Mouse (Mus musculus): ENCODE results near the gene Lmna. TPM values are rescaled to one million over a fixed set of nuclear protein-coding genes. Genes with fewer than 3 reads are reported as not detected.

The Lmna gene
- total RNA-seq, 4 experiments from 2014 or later = 38.0 to 45.6 (median 40.2) TPM

GRCm38 (mm10) chr3:88449395-88450023 is 60.2 kb downstream of the Lmna start:
- no peak for DNase-seq (ENCODE audit: low spot score in 2 of 2)

- DNase-seq (ENCODE audit: low spot score in 2 of 2) = no peak
These were observed 61.3 kb downstream of the Lmna start for GRCm38 (mm10) chr3:88448443-88448842.

- no peak for DNase-seq (ENCODE audit: low spot score in 2 of 2)
These were observed 62.0 kb downstream of the Lmna start for GRCm38 (mm10) chr3:88447676-88448183.

GRCm38 (mm10) chr3:88446471-88447123 is 63.2 kb downstream of the Lmna start:
- no peak for DNase-seq (ENCODE audit: low spot score in 2 of 2)

- no peak for DNase-seq (ENCODE audit: low spot score in 2 of 2)
These were observed 66.9 kb downstream of the Lmna start for GRCm38 (mm10) chr3:88442888-88443287.

- DNase-seq (ENCODE audit: low spot score in 2 of 2) = no peak
These were observed 67.3 kb downstream of the Lmna start for GRCm38 (mm10) chr3:88442488-88442887.

GRCm38 (mm10) chr3:88440500-88441381 is 69.0 kb downstream of the Lmna start:
- DNase-seq (ENCODE audit: low spot score in 2 of 2) = no peak

GRCm38 (mm10) chr3:88439582-88439981 is 70.2 kb downstream of the Lmna start:
- DNase-seq (ENCODE audit: low spot score in 2 of 2) = no peak

GRCm38 (mm10) chr3:88437454-88437853 is 72.3 kb downstream of the Lmna start:
- no peak for DNase-seq (ENCODE audit: low spot score in 2 of 2)

GRCm38 (mm10) chr3:88436395-88437201 is 73.2 kb downstream of the Lmna start:
- DNase-seq (ENCODE audit: low spot score in 2 of 2) = peak in 1 of 2 experiments; percentile 42

- peak; percentile 78 to 79 for DNase-seq (ENCODE audit: low spot score in 2 of 2)
These were observed 74.2 kb downstream of the Lmna start for GRCm38 (mm10) chr3:88435515-88435914.

Small RNA genes lying within 50 kb of the gene (microRNA-seq; reads per million reads assigned to microRNA genes)
- gene Mir1905 (0 reads per million in 2 experiments), gene Mir7011 (0.32 to 1.0 reads per million in 2 experiments)

Other genes with a start within 250 kb of the Lmna start
- under 1 TPM in 2 of 4 experiments, not detected in 2; 0.45 to 0.54 TPM for gene Gm38392, start 222.7 kb downstream of the Lmna start, total RNA-seq (2022)
- 1 to 10 TPM; 4.0 to 7.0 (median 4.4) TPM for gene Tsacc, start 213.0 kb downstream of the Lmna start, total RNA-seq (2022)
- gene Cct3, start 212.8 kb downstream of the Lmna start, total RNA-seq (2022) = 100 to 1,000 TPM; 172 to 207 (median 187) TPM
- 100 to 1,000 TPM in 2 of 4 experiments, 10 to 100 TPM in 2; 92.1 to 138 (median 99.4) TPM for gene Glmp, start 184.9 kb downstream of the Lmna start, total RNA-seq (2022)
- 1 to 10 TPM; 1.3 to 2.7 (median 1.7) TPM for gene Tmem79, start 173.8 kb downstream of the Lmna start, total RNA-seq (2022)
- gene Smg5, start 173.7 kb downstream of the Lmna start, total RNA-seq (2022) = 10 to 100 TPM; 68.5 to 94.9 (median 74.2) TPM
- gene Paqr6, start 145.4 kb downstream of the Lmna start, total RNA-seq (2022) = 10 to 100 TPM; 16.8 to 25.2 (median 19.3) TPM
- 1 to 10 TPM; 1.0 to 2.5 (median 2.0) TPM for gene Bglap3, start 137.2 kb downstream of the Lmna start, total RNA-seq (2022)
- 1 to 10 TPM in 2 of 4 experiments, not detected in 2; 1.6 to 2.8 TPM for gene Bglap2, start 131.3 kb downstream of the Lmna start, total RNA-seq (2022)
- gene Bglap, start 125.5 kb downstream of the Lmna start, total RNA-seq (2022) = 1 to 10 TPM in 1 of 4 experiments, not detected in 3; 1.3 TPM
- 1 to 10 TPM; 5.5 to 8.3 (median 6.0) TPM for gene Pmf1, start 99.6 kb downstream of the Lmna start, total RNA-seq (2022)
- 10 to 100 TPM; 66.0 to 72.8 (median 68.6) TPM for gene Slc25a44, start 84.8 kb downstream of the Lmna start, total RNA-seq (2022)
- 10 to 100 TPM; 43.0 to 52.1 (median 50.8) TPM for gene Sema4a, start 48.8 kb downstream of the Lmna start, total RNA-seq (2022)
- gene Mex3a, start 22.4 kb upstream of the Lmna start, total RNA-seq (2022) = 1 to 10 TPM; 2.4 to 2.8 (median 2.6) TPM
- gene Rab25, start 38.3 kb upstream of the Lmna start, total RNA-seq (2022) = 1 to 10 TPM in 1 of 4 experiments, not detected in 3; 1.5 TPM
- gene Lamtor2, start 43.1 kb upstream of the Lmna start, total RNA-seq (2022) = 100 to 1,000 TPM in 3 of 4 experiments, 10 to 100 TPM in 1; 89.2 to 111 (median 106) TPM
- 100 to 1,000 TPM in 2 of 4 experiments, 10 to 100 TPM in 2; 96.1 to 118 (median 107) TPM for gene Ubqln4, start 43.8 kb upstream of the Lmna start, total RNA-seq (2022)
- 10 to 100 TPM; 86.4 to 96.0 (median 90.1) TPM for gene Ssr2, start 65.9 kb upstream of the Lmna start, total RNA-seq (2022)
- 100 to 1,000 TPM; 210 to 272 (median 257) TPM for gene Arhgef2, start 96.0 kb upstream of the Lmna start, total RNA-seq (2022)
- not detected for gene Rxfp4, start 143.2 kb upstream of the Lmna start, total RNA-seq (2022)
- gene Khdc4, start 175.8 kb upstream of the Lmna start, total RNA-seq (2022) = 10 to 100 TPM; 47.5 to 69.8 (median 54.1) TPM
- gene Rit1, start 206.9 kb upstream of the Lmna start, total RNA-seq (2022) = 10 to 100 TPM; 39.5 to 44.0 (median 43.6) TPM

All from layer of hippocampus, adult 8-10 months (tissue).